Mouse (Mus musculus) forebrain, embryonic 11.5 days (tissue): ENCODE data around the gene Ccdc82. TPM values are rescaled to one million over a fixed set of nuclear protein-coding genes. Genes with fewer than 3 reads are reported as not detected.

ENCODE experiments used
- ATAC-seq: fragments of 200-750 bp; cut with Nextera tagmentation; replicated peaks from 2 replicates; pipeline ENCODE4 v1.8.0; 2017; ENCODE audit warnings: moderate TSS enrichment; ENCODE audit not compliant: low FRiP score
- DNase-seq: peaks from one replicate; pipeline ENCODE4 v3.0.0-alpha.2; 2017; ENCODE audit warnings: low spot score
- H3K27ac ChIP-seq: fragments of 300-500 bp; sonication (generic); 2 replicates; pipeline ENCODE4 v1.5.1; 2014; ENCODE audit warnings: low read depth, low read length
- H3K27me3 ChIP-seq: fragments of 300-500 bp; sonication (generic); 2 replicates; pipeline ENCODE4 v1.6.1; 2014; ENCODE audit warnings: mild to moderate bottlenecking, low read length, mixed read lengths; ENCODE audit not compliant: control insufficient read depth, insufficient read depth
- H3K36me3 ChIP-seq: fragments of 300-500 bp; sonication (generic); 2 replicates; pipeline ENCODE4 v1.6.1; 2014; ENCODE audit warnings: mild to moderate bottlenecking, low read length, moderate library complexity, mixed read lengths; ENCODE audit not compliant: control insufficient read depth, insufficient read depth
- H3K4me1 ChIP-seq: fragments of 300-500 bp; sonication (generic); replicated peaks from 2 replicates; pipeline ENCODE4 v1.6.1; 2014; ENCODE audit warnings: low read length, mixed read lengths; ENCODE audit not compliant: control insufficient read depth, insufficient read depth
- H3K4me2 ChIP-seq: fragments of 300-500 bp; sonication (generic); 2 replicates; pipeline ENCODE4 v1.6.1; 2014; ENCODE audit warnings: low read depth, mild to moderate bottlenecking, low read length, moderate library complexity, mixed read lengths; ENCODE audit not compliant: severe bottlenecking
- H3K4me3 ChIP-seq: fragments of 300-500 bp; sonication (generic); 2 replicates; pipeline ENCODE4 v1.5.1; 2014; ENCODE audit warnings: low read depth, low read length
- H3K9ac ChIP-seq: fragments of 300-500 bp; sonication (generic); 2 replicates; pipeline ENCODE4 v1.6.1; 2014; ENCODE audit warnings: low read length
- H3K9me3 ChIP-seq: fragments of 300-500 bp; sonication (generic); 2 replicates; pipeline ENCODE4 v1.6.1; 2016; ENCODE audit warnings: low read length, mixed read lengths; ENCODE audit not compliant: control insufficient read depth
- WGBS: fragments of 180-500 bp; shearing (Covaris S2); extraction: QIAGEN DNeasy Blood & Tissue Kit; methylation state at CpG from one replicate; pipeline ENCODE4 v1.1.7; 2014; 5-methylcytosine and 5-hydroxymethylcytosine counted together
- polyA plus RNA-seq: library from polyadenylated mRNA; unstranded; fragments of >200 nt; fragmentation: Nextera tagmentation; extraction: Ambion mirVana; gene quantifications from 2 replicates; pipeline ENCODE4 v1.2.1, GENCODE M21; 2014

Ccdc82 gene
- polyA plus RNA-seq, 1 experiment from 2014 or later = 10.9 TPM

DNA sequence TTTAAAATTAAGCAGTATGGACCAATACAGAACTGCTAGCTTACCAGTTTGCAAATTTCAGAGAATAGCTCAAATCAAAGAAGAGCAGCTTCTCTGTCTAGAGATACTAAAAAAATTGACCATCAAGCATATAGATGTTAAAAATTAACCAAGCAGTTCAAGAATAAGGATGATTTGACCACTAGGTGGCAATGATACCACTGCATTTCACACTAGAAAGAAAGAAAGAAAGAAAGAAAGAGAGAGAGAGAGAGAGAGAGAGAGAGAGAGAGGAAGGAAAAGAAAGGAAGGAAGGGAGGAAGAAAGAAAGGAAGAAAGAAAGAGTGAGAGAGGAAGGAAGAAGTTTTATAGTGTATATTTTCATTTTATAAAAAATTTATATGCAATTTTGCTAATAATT, 4.4 kb upstream of the Ccdc82 start:
- Histone ChIP-seq H3K36me3 (no peaks in the 10 kb centered on the region), H3K9ac (no peak overlapping the region), H3K4me1 (no peaks in the 10 kb centered on the region), H3K27ac (no peak overlapping the region), H3K4me3 (no peak overlapping the region), H3K27me3 (no peaks in the 10 kb centered on the region), H3K9me3 (no peaks in the 10 kb centered on the region), H3K4me2 (no peak overlapping the region)
- DNase-seq (no peak), ATAC-seq (no peak)

DNA sequence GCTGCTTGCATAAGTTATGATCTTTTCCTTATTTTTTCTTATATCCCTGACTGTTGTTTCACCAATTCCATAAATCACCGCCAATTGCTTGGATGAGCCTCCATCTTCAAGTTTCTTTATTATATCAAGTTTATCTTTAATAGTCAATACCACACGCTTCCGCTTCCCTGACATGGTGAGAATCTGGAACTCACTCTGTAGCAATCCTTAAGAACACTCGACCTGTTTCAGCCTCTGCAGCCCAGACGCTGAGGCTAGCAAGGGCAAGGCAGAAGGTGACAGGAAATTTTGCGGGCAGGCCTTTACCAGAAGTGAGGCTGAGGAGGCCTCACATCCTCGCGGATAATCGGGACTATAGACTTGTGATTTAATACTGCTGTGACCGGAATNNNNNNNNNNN, 1.3 kb upstream of the Ccdc82 start, which contains the start of gene Jrkl:
Gene Jrkl, minus strand, starts transcription at position 349 of the 400 bp plus-strand sequence.
- Histone ChIP-seq H3K9me3 (no peaks in the 10 kb centered on the region), H3K4me2 (peak within 1 kb of the TSS; percentile 58), H3K4me3 (peak within 1 kb of the TSS; percentile 57), H3K36me3 (no peaks in the 10 kb centered on the region), H3K27ac (0 out of 2 replicates have a peak within 1 kb of the TSS, but pooled peaks have one; percentile 41), H3K9ac (peak within 1 kb of the TSS; percentile 55), H3K4me1 (no peaks in the 10 kb centered on the region), H3K27me3 (no peaks in the 10 kb centered on the region)
- WGBS = 6% methylated on average over 10 of the region's 10 CpGs
- DNase-seq (peak; percentile 60), ATAC-seq (0 out of 2 replicates have a peak, but pooled peaks have one; percentile 25)

DNA sequence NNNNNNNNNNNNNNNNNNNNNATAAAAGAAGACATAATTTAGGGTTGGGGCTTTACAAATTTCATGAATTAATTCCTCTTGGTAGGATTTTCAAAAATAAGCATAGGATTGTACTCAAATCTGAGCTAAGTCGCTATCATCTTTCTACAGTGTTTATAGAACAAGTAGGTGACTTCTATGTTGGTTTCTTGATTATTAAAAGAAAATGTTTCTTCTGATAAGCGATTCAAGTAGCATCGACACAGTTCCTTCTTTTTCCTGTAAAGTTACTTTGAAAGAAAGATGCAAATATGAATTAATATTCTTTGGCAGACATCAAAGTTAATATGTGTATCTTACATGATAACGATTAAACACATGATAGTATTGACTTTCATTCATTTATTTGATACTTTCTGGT, 1.3 kb downstream of the Ccdc82 start:
- H3K9me3 ChIP-seq = no peaks in the 10 kb centered on the region
- H3K4me3 ChIP-seq = no peak overlapping the region
- no peak overlapping the region for H3K9ac ChIP-seq
- H3K36me3 ChIP-seq = no peaks in the 10 kb centered on the region
- DNase-seq (no peak), ATAC-seq (no peak)
- WGBS = 96% methylated on average over 4 of the region's 4 CpGs
- H3K4me2 ChIP-seq = no peak overlapping the region
- H3K27ac ChIP-seq = no peak overlapping the region
- no peaks in the 10 kb centered on the region for H3K4me1 ChIP-seq
- no peaks in the 10 kb centered on the region for H3K27me3 ChIP-seq

DNA sequence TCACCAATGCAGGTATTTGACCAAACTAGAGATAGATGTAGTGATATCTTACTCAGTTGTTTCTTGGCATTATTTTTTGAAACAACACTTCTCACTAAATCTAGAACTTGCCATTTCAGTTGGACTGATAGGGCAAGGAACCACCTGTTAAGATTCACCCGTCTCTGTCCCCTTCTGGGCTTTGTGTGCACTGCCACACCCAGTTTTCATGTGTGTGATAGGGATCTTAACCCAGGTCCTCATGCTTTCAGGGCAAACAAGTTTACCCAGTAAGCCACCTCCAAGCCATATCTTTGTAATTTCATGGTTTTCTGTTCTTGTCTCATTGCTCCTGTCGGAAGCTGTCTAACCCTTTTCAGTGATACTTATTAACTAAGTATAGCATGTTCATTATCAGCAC, 4.5 kb downstream of the Ccdc82 start:
- Histone ChIP-seq H3K4me2 (no peak overlapping the region), H3K9me3 (no peaks in the 10 kb centered on the region), H3K4me1 (no peaks in the 10 kb centered on the region), H3K36me3 (no peaks in the 10 kb centered on the region), H3K9ac (no peak overlapping the region), H3K27ac (no peak overlapping the region), H3K27me3 (no peaks in the 10 kb centered on the region), H3K4me3 (no peak overlapping the region)
- WGBS = 86% methylated on average over 2 of the region's 2 CpGs
- ATAC-seq (no peak), DNase-seq (no peak)

DNA sequence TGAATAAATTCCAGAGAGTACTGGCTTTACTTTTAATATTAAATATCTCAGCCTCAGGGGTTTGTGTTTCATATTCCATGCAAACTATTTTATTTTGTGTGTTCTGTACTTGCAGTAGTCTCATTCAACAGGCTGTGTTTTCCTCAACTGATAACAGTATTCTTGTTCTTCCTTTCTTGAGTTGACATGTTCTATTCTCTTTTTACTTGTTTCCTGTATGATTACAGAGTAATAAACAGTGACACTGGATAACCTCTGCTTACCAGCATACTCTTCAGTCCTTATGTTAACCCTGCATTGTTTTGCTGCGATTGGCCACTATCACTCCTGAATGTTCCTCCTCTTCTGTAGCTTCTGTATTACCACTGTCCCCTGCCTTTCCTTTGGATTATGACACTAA, 10.0 kb downstream of the Ccdc82 start:
- Histone ChIP-seq H3K4me3 (no peak overlapping the region), H3K9me3 (no peaks in the 10 kb centered on the region)

DNA sequence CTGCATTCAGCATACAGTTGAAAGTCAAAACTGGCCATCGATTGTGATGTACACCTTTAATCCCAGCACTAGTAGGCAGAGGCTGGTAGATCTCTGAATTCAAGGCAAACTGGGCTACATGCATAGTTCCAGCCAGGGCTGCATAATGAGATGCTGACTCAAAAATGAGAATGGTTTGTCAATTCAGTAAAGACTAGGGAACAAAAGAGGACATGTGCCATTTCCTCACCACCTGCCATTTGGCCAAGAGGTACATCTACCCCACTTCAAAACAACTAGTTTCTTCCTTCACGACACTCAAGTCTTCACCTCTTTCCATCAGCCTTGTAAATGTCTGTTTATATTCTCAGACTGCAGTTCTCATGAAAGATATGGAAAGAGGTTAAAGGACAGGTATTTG, 11.4 kb downstream of the Ccdc82 start:
- Histone ChIP-seq H3K4me2 (no peak overlapping the region), H3K36me3 (no peaks in the 10 kb centered on the region), H3K27ac (no peak overlapping the region), H3K4me3 (no peak overlapping the region), H3K9me3 (no peaks in the 10 kb centered on the region), H3K9ac (no peak overlapping the region), H3K4me1 (no peaks in the 10 kb centered on the region), H3K27me3 (no peaks in the 10 kb centered on the region)
- no peak for DNase-seq
- WGBS = 94% methylated on average over 2 of the region's 2 CpGs
- ATAC-seq = no peak

More for the DNA sequence above, 10.0 kb downstream of the Ccdc82 start:
- Histone ChIP-seq H3K27ac (no peak overlapping the region), H3K36me3 (no peaks in the 10 kb centered on the region), H3K27me3 (no peaks in the 10 kb centered on the region), H3K4me2 (no peak overlapping the region), H3K4me1 (no peaks in the 10 kb centered on the region), H3K9ac (no peak overlapping the region)
- 87% methylated on average over 1 of the region's 1 CpGs for WGBS
- DNase-seq (no peak), ATAC-seq (no peak)

DNA sequence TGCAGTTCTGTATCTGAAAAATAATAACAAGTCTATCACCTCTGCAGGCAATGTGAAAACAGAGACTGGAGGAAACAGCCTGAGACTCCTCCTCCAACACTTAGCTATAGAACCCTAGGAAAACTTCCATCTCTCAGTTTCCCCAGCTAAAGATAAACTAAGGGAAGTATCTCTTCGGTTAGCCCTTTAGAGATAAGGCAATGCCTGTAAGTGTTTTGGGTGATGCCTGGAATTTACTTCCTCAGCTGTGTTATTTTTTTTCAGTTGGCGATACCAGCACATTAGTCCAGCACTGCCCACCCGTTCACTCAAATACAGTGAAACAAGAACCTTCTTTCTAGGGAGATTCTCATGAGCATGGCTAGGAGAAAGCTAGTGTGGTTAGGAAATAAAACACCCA, 14.2 kb downstream of the Ccdc82 start:
- no peak overlapping the region for H3K9ac ChIP-seq
- WGBS = 88% methylated on average over 3 of the region's 3 CpGs
- ATAC-seq = no peak

DNA sequence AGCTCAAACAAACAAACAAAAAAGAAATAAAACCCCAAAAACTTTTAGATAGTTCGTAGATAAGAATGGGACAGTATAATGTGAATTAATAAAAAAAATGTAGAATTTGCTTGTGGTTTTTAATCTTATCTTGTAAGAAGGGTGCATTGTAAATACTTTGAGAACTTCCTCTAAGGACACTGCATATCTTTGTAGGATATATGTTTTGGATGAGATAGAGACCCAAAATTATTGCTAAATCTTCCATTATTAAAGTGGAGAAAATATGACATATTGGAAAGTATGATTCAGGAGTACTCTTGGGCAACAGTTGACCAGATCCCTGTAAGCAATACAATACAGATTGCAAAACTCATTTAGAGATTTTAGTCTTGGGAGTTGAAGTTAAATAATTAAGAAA, 26.5 kb downstream of the Ccdc82 start:
- no peaks in the 10 kb centered on the region for H3K4me1 ChIP-seq
- H3K4me2 ChIP-seq = no peak overlapping the region
- no peaks in the 10 kb centered on the region for H3K36me3 ChIP-seq
- no peaks in the 10 kb centered on the region for H3K27me3 ChIP-seq
- 91% methylated on average over 1 of the region's 1 CpGs for WGBS
- H3K27ac ChIP-seq = no peak overlapping the region
- no peak for ATAC-seq
- DNase-seq = no peak
- H3K9ac ChIP-seq = no peak overlapping the region
- no peak overlapping the region for H3K4me3 ChIP-seq
- no peaks in the 10 kb centered on the region for H3K9me3 ChIP-seq

More for the DNA sequence above, 14.2 kb downstream of the Ccdc82 start:
- H3K27ac ChIP-seq = no peak overlapping the region
- no peaks in the 10 kb centered on the region for H3K36me3 ChIP-seq
- no peak for DNase-seq
- no peaks in the 10 kb centered on the region for H3K4me1 ChIP-seq
- H3K4me2 ChIP-seq = no peak overlapping the region
- no peaks in the 10 kb centered on the region for H3K9me3 ChIP-seq
- H3K27me3 ChIP-seq = no peaks in the 10 kb centered on the region
- no peak overlapping the region for H3K4me3 ChIP-seq

DNA sequence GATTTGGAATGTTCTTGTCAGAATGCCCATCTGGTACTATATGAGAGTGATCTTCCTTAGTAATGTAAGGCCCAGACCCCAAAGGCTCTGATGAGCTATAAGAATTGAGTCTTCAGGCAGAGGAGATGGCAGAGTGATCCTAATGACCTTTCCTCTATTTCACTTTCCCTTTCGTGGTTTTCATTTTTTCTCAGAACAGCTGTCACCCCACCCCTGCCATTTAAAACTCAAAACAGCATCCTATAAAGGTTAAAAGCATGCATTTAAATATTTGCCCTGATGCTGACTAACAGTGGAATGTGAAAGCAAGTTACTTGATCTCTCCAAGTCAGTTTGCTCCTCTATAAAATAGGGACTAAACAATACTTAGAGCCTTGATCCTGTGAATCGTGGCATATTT, 40.7 kb downstream of the Ccdc82 start:
- Histone ChIP-seq H3K4me1 (no peaks in the 10 kb centered on the region), H3K9me3 (no peaks in the 10 kb centered on the region), H3K27ac (no peak overlapping the region), H3K4me3 (no peak overlapping the region), H3K36me3 (no peaks in the 10 kb centered on the region), H3K27me3 (no peaks in the 10 kb centered on the region), H3K4me2 (no peak overlapping the region), H3K9ac (no peak overlapping the region)
- no peak for DNase-seq
- no peak for ATAC-seq
- WGBS = 76% methylated on average over 2 of the region's 2 CpGs
